Mouse (Mus musculus) limb, embryonic 15.5 days (tissue): Measurements from ENCODE around the gene Fbxo21. TPM values are rescaled to one million over a fixed set of nuclear protein-coding genes. Genes with fewer than 3 reads are reported as not detected.

Source experiments
- ATAC-seq: fragments of 200-750 bp; cut with Nextera tagmentation; 2 replicates; pipeline ENCODE4 v1.8.0; 2017; ENCODE audit warnings: low read depth, moderate TSS enrichment; ENCODE audit not compliant: insufficient number of reproducible peaks, low FRiP score, low TSS enrichment
- H3K27ac ChIP-seq: fragments of 300-500 bp; sonication (generic); 2 replicates; pipeline ENCODE4 v1.5.1; 2015; ENCODE audit warnings: moderate library complexity, mild to moderate bottlenecking, inconsistent platforms
- H3K27me3 ChIP-seq: fragments of 300-500 bp; sonication (generic); 2 replicates; pipeline ENCODE4 v1.6.1; 2015; ENCODE audit warnings: inconsistent platforms
- H3K36me3 ChIP-seq: fragments of 300-500 bp; sonication (generic); 2 replicates; pipeline ENCODE4 v1.6.1; 2015; ENCODE audit warnings: inconsistent platforms
- H3K4me1 ChIP-seq: fragments of 300-500 bp; sonication (generic); 2 replicates; pipeline ENCODE4 v1.6.1; 2015; ENCODE audit warnings: inconsistent platforms
- H3K4me2 ChIP-seq: fragments of 300-500 bp; sonication (generic); 2 replicates; pipeline ENCODE4 v1.6.1; 2015; ENCODE audit warnings: mild to moderate bottlenecking, inconsistent platforms
- H3K4me3 ChIP-seq: fragments of 300-500 bp; sonication (generic); 2 replicates; pipeline ENCODE4 v1.5.1; 2015; ENCODE audit warnings: mild to moderate bottlenecking, inconsistent platforms
- H3K9ac ChIP-seq: fragments of 300-500 bp; sonication (generic); 2 replicates; pipeline ENCODE4 v1.6.1; 2015; ENCODE audit warnings: inconsistent platforms
- H3K9me3 ChIP-seq: fragments of 300-500 bp; sonication (generic); 2 replicates; pipeline ENCODE4 v1.6.1; 2016; ENCODE audit warnings: inconsistent platforms
- WGBS: fragments of 180-500 bp; shearing (Covaris S2); methylation state at CpG from one replicate; pipeline ENCODE4 v1.1.7; 2015; 5-methylcytosine and 5-hydroxymethylcytosine counted together
- polyA plus RNA-seq: library from polyadenylated mRNA; unstranded; fragments of >200 nt; fragmentation: Nextera tagmentation; extraction: Ambion mirVana; gene quantifications from 2 replicates; pipeline ENCODE4 v1.2.1, GENCODE M21; 2015

The Fbxo21 gene
- polyA plus RNA-seq, 1 experiment from 2014 or later, result 49.2 TPM

- Histone ChIP-seq H3K27me3 (no peaks in the 10 kb centered on the region), H3K9me3 (no peaks in the 10 kb centered on the region), H3K4me2 (no peak overlapping the region), H3K4me3 (no peak overlapping the region), H3K27ac (no peak overlapping the region), H3K4me1 (no peaks in the 10 kb centered on the region), H3K9ac (no peak overlapping the region), H3K36me3 (no peaks in the 10 kb centered on the region)
- WGBS, result 71% methylated on average over 1 of the region's 1 CpGs
- ATAC-seq, result no peak
These were observed 22.1 kb upstream of the Fbxo21 start for GRCm38 (mm10) chr5:117954429-117954828.

GRCm38 (mm10) chr5:117955675-117956420 is 20.7 kb upstream of the Fbxo21 start:
- Histone ChIP-seq H3K9ac (no peak overlapping the region), H3K9me3 (no peaks in the 10 kb centered on the region), H3K27ac (no peak overlapping the region), H3K36me3 (no peaks in the 10 kb centered on the region), H3K4me3 (no peak overlapping the region), H3K4me2 (no peak overlapping the region), H3K4me1 (no peaks in the 10 kb centered on the region), H3K27me3 (no peaks in the 10 kb centered on the region)
- ATAC-seq, result no peak
- WGBS, result 43% methylated on average over 10 of the region's 10 CpGs

GRCm38 (mm10) chr5:117964750-117965149 is 11.8 kb upstream of the Fbxo21 start:
- 42% methylated on average over 9 of the region's 9 CpGs for WGBS
- H3K4me1 ChIP-seq, result no peaks in the 10 kb centered on the region
- H3K9me3 ChIP-seq, result no peaks in the 10 kb centered on the region
- H3K9ac ChIP-seq, result no peak overlapping the region
- no peaks in the 10 kb centered on the region for H3K36me3 ChIP-seq
- H3K4me3 ChIP-seq, result no peak overlapping the region
- no peaks in the 10 kb centered on the region; the same call in 1 of the 2 replicates for H3K27me3 ChIP-seq
- ATAC-seq, result no peak
- no peak overlapping the region for H3K4me2 ChIP-seq
- H3K27ac ChIP-seq, result no peak overlapping the region

GRCm38 (mm10) chr5:117966956-117967355 is 9.6 kb upstream of the Fbxo21 start:
- H3K27ac ChIP-seq, result no peak overlapping the region
- H3K4me3 ChIP-seq, result no peak overlapping the region
- H3K9ac ChIP-seq, result no peak overlapping the region
- H3K36me3 ChIP-seq, result no peaks in the 10 kb centered on the region
- no peak for ATAC-seq
- no peaks in the 10 kb centered on the region for H3K4me1 ChIP-seq
- no peaks in the 10 kb centered on the region for H3K9me3 ChIP-seq
- H3K27me3 ChIP-seq, result no peaks in the 10 kb centered on the region; the same call in 1 of the 2 replicates
- 77% methylated on average over 9 of the region's 9 CpGs for WGBS
- no peak overlapping the region for H3K4me2 ChIP-seq

- H3K27me3 ChIP-seq, result no peaks in the 10 kb centered on the region; the same call in 1 of the 2 replicates
- H3K4me3 ChIP-seq, result no peak overlapping the region
- no peak overlapping the region for H3K27ac ChIP-seq
- 59% methylated on average over 4 of the region's 4 CpGs for WGBS
- no peak for ATAC-seq
- H3K4me1 ChIP-seq, result no peaks in the 10 kb centered on the region
- no peaks in the 10 kb centered on the region for H3K9me3 ChIP-seq
- no peak overlapping the region for H3K9ac ChIP-seq
- H3K36me3 ChIP-seq, result no peaks in the 10 kb centered on the region
- no peak overlapping the region for H3K4me2 ChIP-seq
These were observed 8.9 kb upstream of the Fbxo21 start for GRCm38 (mm10) chr5:117967659-117968069.

GRCm38 (mm10) chr5:117969681-117970427 is 6.7 kb upstream of the Fbxo21 start:
- H3K9me3 ChIP-seq, result no peaks in the 10 kb centered on the region
- WGBS, result 82% methylated on average over 10 of the region's 10 CpGs
- no peak overlapping the region for H3K9ac ChIP-seq
- no peak overlapping the region for H3K27ac ChIP-seq
- no peak overlapping the region for H3K4me3 ChIP-seq
- no peak overlapping the region for H3K4me2 ChIP-seq
- no peak for ATAC-seq
- no peaks in the 10 kb centered on the region; the same call in 1 of the 2 replicates for H3K27me3 ChIP-seq
- no peaks in the 10 kb centered on the region for H3K36me3 ChIP-seq
- no peaks in the 10 kb centered on the region for H3K4me1 ChIP-seq

GRCm38 (mm10) chr5:117976263-117976656 is 270 bp upstream of the Fbxo21 start:
- ATAC-seq, result no peak
- WGBS, result 21% methylated on average over 19 of the region's 19 CpGs
- peaks cover 17% of the 10 kb centered on the region for H3K36me3 ChIP-seq
- no peak overlapping the region for H3K27ac ChIP-seq
- peaks cover 23% of the 10 kb centered on the region for H3K4me1 ChIP-seq
- no peaks in the 10 kb centered on the region for H3K9me3 ChIP-seq
- H3K4me2 ChIP-seq, result peak overlapping the region; percentile 68
- peak overlapping the region; percentile 100 for H3K4me3 ChIP-seq
- H3K27me3 ChIP-seq, result no peaks in the 10 kb centered on the region
- 0 out of 2 replicates have a peak overlapping the region, but pooled peaks have one; percentile 2 for H3K9ac ChIP-seq

GRCm38 (mm10) chr5:117977501-117978158 is 1.1 kb downstream of the Fbxo21 start:
- WGBS, result 12% methylated on average over 29 of the region's 30 CpGs
- peaks cover 23% of the 10 kb centered on the region for H3K4me1 ChIP-seq
- peak overlapping the region; percentile 100 for H3K4me3 ChIP-seq
- H3K36me3 ChIP-seq, result peaks cover 30% of the 10 kb centered on the region
- H3K4me2 ChIP-seq, result peak overlapping the region; percentile 68
- H3K27ac ChIP-seq, result no peak overlapping the region
- no peak for ATAC-seq
- no peaks in the 10 kb centered on the region for H3K27me3 ChIP-seq
- H3K9ac ChIP-seq, result peak overlapping the region; percentile 81
- no peaks in the 10 kb centered on the region for H3K9me3 ChIP-seq

GRCm38 (mm10) chr5:117978159-117978697 is 1.7 kb downstream of the Fbxo21 start:
- peak overlapping the region; percentile 10; the same call in 1 of the 2 replicates for H3K9ac ChIP-seq
- peak overlapping the region; percentile 100 for H3K4me3 ChIP-seq
- WGBS, result 53% methylated on average over 17 of the region's 17 CpGs
- H3K4me1 ChIP-seq, result peaks cover 23% of the 10 kb centered on the region
- peaks cover 36% of the 10 kb centered on the region for H3K36me3 ChIP-seq
- 0 out of 2 replicates have a peak overlapping the region, but pooled peaks have one; percentile 38 for H3K27ac ChIP-seq
- no peaks in the 10 kb centered on the region for H3K27me3 ChIP-seq
- peak overlapping the region; percentile 68 for H3K4me2 ChIP-seq
- no peak for ATAC-seq
- no peaks in the 10 kb centered on the region for H3K9me3 ChIP-seq

- Histone ChIP-seq H3K4me3 (no peak overlapping the region), H3K36me3 (peaks cover 44% of the 10 kb centered on the region), H3K4me2 (no peak overlapping the region), H3K27ac (no peak overlapping the region), H3K9me3 (no peaks in the 10 kb centered on the region), H3K4me1 (peaks cover 23% of the 10 kb centered on the region), H3K9ac (no peak overlapping the region), H3K27me3 (no peaks in the 10 kb centered on the region)
- WGBS, result 66% methylated on average over 5 of the region's 5 CpGs
- no peak for ATAC-seq
These were observed 2.6 kb downstream of the Fbxo21 start for GRCm38 (mm10) chr5:117979082-117979481.

GRCm38 (mm10) chr5:117980921-117981320 is 4.4 kb downstream of the Fbxo21 start:
- Histone ChIP-seq H3K27ac (no peak overlapping the region), H3K27me3 (no peaks in the 10 kb centered on the region), H3K9me3 (no peaks in the 10 kb centered on the region), H3K4me3 (no peak overlapping the region), H3K9ac (no peak overlapping the region), H3K36me3 (peaks cover 60% of the 10 kb centered on the region), H3K4me2 (no peak overlapping the region), H3K4me1 (peaks cover 23% of the 10 kb centered on the region)
- no peak for ATAC-seq
- WGBS, result 91% methylated on average over 8 of the region's 8 CpGs
